ENCODE assay signal across 8 mouse cellular contexts in the genomic region with DNA sequence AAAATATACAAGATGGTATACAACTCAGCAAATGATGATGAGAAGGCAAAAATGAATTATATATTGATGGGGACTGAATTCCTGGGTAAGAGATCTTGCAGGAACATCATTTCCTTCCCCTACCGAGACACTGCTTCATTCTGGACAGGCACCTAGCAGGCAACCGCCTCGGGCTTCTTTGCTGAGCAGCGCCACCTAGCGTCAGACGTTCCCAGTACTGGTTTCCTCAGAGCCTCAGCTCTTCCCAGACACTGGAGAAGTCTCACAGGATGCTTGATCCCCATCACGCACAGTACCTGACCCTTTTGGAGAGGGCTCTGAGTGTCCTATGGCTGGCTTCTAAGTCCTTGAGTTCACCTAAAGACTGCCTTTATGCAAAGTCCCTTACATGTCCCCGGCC.
DNase-seq lines count a peak whose midpoint lies in the region; ATAC-seq and TF ChIP-seq lines count a peak whose summit lies in the region.

No protein-coding gene starts in this region.

- WGBS in forebrain, embryonic 12.5 days, result 16% methylated on average over 8 of the region's 8 CpGs
- 16% methylated on average over 8 of the region's 8 CpGs for WGBS in large intestine, adult 2 months
- 16% methylated on average over 8 of the region's 8 CpGs for WGBS in lung, embryonic 14.5 days
- WGBS in olfactory bulb, adult 2 months, result 16% methylated on average over 8 of the region's 8 CpGs

- no peak for TF ChIP-seq POLR2A in olfactory bulb, adult 2 months (IDR thresholded peaks at IDR 0.05; ENCODE audit: insufficient read depth, low read depth, low read length)

- no peaks in the 10 kb centered on the region for H3K4me1 ChIP-seq in E14TG2a.4 (replicated peaks; ENCODE audit: low read depth, low read length)
- H3K4me1 ChIP-seq in forebrain, embryonic 12.5 days, result peaks cover 3% of the 10 kb centered on the region; the same call in 1 of the 2 replicates
- no peaks in the 10 kb centered on the region for H3K4me1 ChIP-seq in lung, embryonic 14.5 days (ENCODE audit: insufficient read depth)
- H3K4me1 ChIP-seq in olfactory bulb, adult 2 months (ENCODE audit: control insufficient read depth, insufficient read depth, low read length), result peaks cover 3% of the 10 kb centered on the region; the same call in 1 of the 2 replicates

- no peak overlapping the region for H3K9ac ChIP-seq in forebrain, embryonic 12.5 days
- no peak overlapping the region for H3K9ac ChIP-seq in lung, embryonic 14.5 days

- H3K27me3 ChIP-seq in E14TG2a.4 (ENCODE audit: insufficient read depth, low read length), result no peaks in the 10 kb centered on the region
- H3K27me3 ChIP-seq in forebrain, embryonic 12.5 days, result peaks cover 7% of the 10 kb centered on the region; the same call in 1 of the 2 replicates
- H3K27me3 ChIP-seq in lung, embryonic 14.5 days (ENCODE audit: insufficient read depth, low read length), result no peaks in the 10 kb centered on the region

- peak; percentile 66 for TF ChIP-seq CTCF in E14TG2a.4 (conservative IDR thresholded peaks at IDR 0.05; ENCODE audit: low read length)
- peak; percentile 86 for TF ChIP-seq CTCF in lung, embryonic 14.5 days (IDR thresholded peaks at IDR 0.05; ENCODE audit: low read depth)
- peak; percentile 75; the same call in 1 of the 2 replicates for TF ChIP-seq CTCF in olfactory bulb, adult 2 months (IDR thresholded peaks at IDR 0.05; ENCODE audit: insufficient read depth, low read depth, low read length)

- ATAC-seq in forebrain, embryonic 12.5 days (ENCODE audit: low FRiP score), result peak; percentile 67; the same call in 1 of the 2 replicates
- no peak for ATAC-seq in lung, embryonic 14.5 days (ENCODE audit: insufficient read depth)

- DNase-seq in brain, embryonic 18.5 days (ENCODE audit: low read depth, low spot score), result peak; percentile 32
- peak; percentile 88 for DNase-seq in heart, postnatal 4 days
- DNase-seq in large intestine, adult 2 months (ENCODE audit: low read depth, low spot score), result peak; percentile 44
- peak; percentile 94 for DNase-seq in lung, embryonic 14.5 days
- DNase-seq in thymus, postnatal 10 days (ENCODE audit: low spot score in 2 of 2), result peak; percentile 7 to 68

- H3K4me2 ChIP-seq in forebrain, embryonic 12.5 days, result no peak overlapping the region
- H3K4me2 ChIP-seq in lung, embryonic 14.5 days, result no peak overlapping the region

- no peak overlapping the region for H3K27ac ChIP-seq in forebrain, embryonic 12.5 days
- H3K27ac ChIP-seq in lung, embryonic 14.5 days (ENCODE audit: low read depth), result no peak overlapping the region
- no peak overlapping the region for H3K27ac ChIP-seq in olfactory bulb, adult 2 months (ENCODE audit: insufficient read depth, low read depth, low read length)

- H3K36me3 ChIP-seq in E14TG2a.4 (ENCODE audit: insufficient read depth, low read length), result no peaks in the 10 kb centered on the region
- no peaks in the 10 kb centered on the region for H3K36me3 ChIP-seq in forebrain, embryonic 12.5 days (replicated peaks)
- H3K36me3 ChIP-seq in lung, embryonic 14.5 days (ENCODE audit: insufficient read depth), result no peaks in the 10 kb centered on the region

- H3K9me3 ChIP-seq in E14TG2a.4 (ENCODE audit: low read length), result no peaks in the 10 kb centered on the region
- H3K9me3 ChIP-seq in forebrain, embryonic 12.5 days, result no peaks in the 10 kb centered on the region
- no peaks in the 10 kb centered on the region for H3K9me3 ChIP-seq in lung, embryonic 14.5 days (ENCODE audit: low read depth, low read length)

- no peak overlapping the region for H3K4me3 ChIP-seq in E14TG2a.4 (replicated peaks; ENCODE audit: low read length)
- H3K4me3 ChIP-seq in forebrain, embryonic 12.5 days (replicated peaks), result no peak overlapping the region
- H3K4me3 ChIP-seq in lung, embryonic 14.5 days (ENCODE audit: low read depth, low read length), result no peak overlapping the region
- no peak overlapping the region for H3K4me3 ChIP-seq in olfactory bulb, adult 2 months (ENCODE audit: insufficient read depth, low read depth, low read length)

Comparison
In these comparisons a context has a peak if more than half of its experiments do, and no peak if none do; other contexts are left out.
1. DNase-seq: peak in every context shown above with its lines; median percentile 94 in lung, embryonic 14.5 days; 88 in heart, postnatal 4 days; 44 in large intestine, adult 2 months; 38 in thymus, postnatal 10 days; 32 in brain, embryonic 18.5 days.